Comparison of ENCODE assay signal across 10 mouse cellular contexts in the genomic region with DNA sequence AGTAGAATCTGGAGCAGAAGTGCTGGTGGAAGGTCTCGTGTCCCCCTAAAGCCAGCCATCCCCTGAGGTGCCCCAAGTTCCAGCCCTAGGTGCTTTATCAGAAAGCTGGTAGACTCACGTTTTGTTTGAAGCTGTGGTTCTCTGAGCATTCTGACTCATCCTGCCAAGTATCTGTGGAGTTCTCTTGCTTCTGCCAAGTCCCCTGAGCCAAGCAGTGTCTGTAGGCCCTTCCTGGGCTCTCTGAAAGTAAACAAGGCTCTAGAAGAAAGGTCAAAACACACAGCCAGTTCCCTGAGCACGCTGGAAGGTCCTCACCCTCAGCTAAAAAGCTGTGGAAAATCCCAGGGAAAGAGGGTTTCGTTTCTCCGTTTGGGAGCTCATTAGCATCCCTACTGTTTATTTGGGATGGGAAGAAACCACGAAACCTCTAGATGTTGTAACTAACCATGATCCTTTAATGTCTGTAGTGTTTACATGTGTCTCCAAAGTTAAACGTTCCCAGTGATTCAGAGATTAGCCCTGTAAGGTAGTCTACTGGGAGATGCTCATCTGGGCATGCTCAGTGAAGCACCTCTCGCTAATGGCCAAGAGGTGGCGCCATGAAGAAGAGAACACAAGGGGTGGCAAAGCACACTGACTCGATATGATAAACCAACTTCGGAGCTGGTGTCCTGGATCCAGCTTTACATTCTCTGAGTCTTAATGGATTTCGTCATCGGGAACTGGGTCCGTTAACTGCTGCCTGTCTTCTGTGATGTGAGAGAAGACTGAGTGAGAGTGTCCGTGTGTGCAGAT. TPM values are rescaled to one million over a fixed set of nuclear protein-coding genes. Genes with fewer than 3 reads are reported as not detected.
DNase-seq lines count a peak whose midpoint lies in the region; ATAC-seq and TF ChIP-seq lines count a peak whose summit lies in the region.
"Had no signal": no experiment of that assay in that cellular context is flagged by ENCODE, and none has a peak within 500 bp of the region (broad histone marks: within the 10 kb centered on the region; RNA-seq: fewer than 3 reads in every experiment).

No protein-coding gene starts in this region.

- peak; percentile 47 to 52 for DNase-seq in cerebellum, postnatal 14 days
- no peak for DNase-seq in cerebellum, adult 8-10 months
- no peak for DNase-seq in layer of hippocampus, adult 2 months (ENCODE audit: low spot score in 2 of 2)
- no peak for DNase-seq in layer of hippocampus, adult 18-20 months (ENCODE audit: low spot score in 2 of 2)
- peak; percentile 21 for DNase-seq in A20 (ENCODE audit: low read depth, low spot score)
- peak; percentile 55 for DNase-seq in brain, adult 2 months (ENCODE audit: low read depth, low spot score)
- no peak for DNase-seq in yolk sac, embryonic 10.5 days (ENCODE audit: low spot score)

- no peak for ATAC-seq in megakaryocyte, adult 5-6 weeks (ENCODE audit: poor library complexity, severe bottlenecking)
- ATAC-seq: midbrain, embryonic 16.5 days had no signal

- H3K4me3 ChIP-seq in layer of hippocampus, adult 2 months, result no peak overlapping the region
- H3K4me3 ChIP-seq: limb, embryonic 12.5 days had no signal

- H3K27ac ChIP-seq in layer of hippocampus, adult 2 months, result no peak overlapping the region
- H3K27ac ChIP-seq: limb, embryonic 12.5 days had no signal

- TF ChIP-seq CTCF in layer of hippocampus, adult 2 months (conservative IDR thresholded peaks at IDR 0.05), result peak; percentile 61

RNA-seq across cellular contexts. Expression of a gene that starts 13.4 kb away (rescaled TPM):
- 1 to 10 TPM; 1.7 to 2.7 TPM for total RNA-seq in layer of hippocampus, adult 2 months (2021)
- 1 to 10 TPM; 1.4 to 2.5 TPM for total RNA-seq in layer of hippocampus, adult 18-20 months (2021)
- total RNA-seq in megakaryocyte, adult 5-6 weeks (2015), result not detected in 2 replicates
- 0.07 TPM in 1 of 2 replicates, not detected in the other for total RNA-seq in megakaryocyte, adult 5-6 weeks (2017)

RNA-seq across cellular contexts. Expression of a gene that starts 16.8 kb away (rescaled TPM):
- total RNA-seq in layer of hippocampus, adult 2 months (2021), result not detected
- total RNA-seq in layer of hippocampus, adult 18-20 months (2021), result not detected
- not detected in 2 replicates for total RNA-seq in megakaryocyte, adult 5-6 weeks (2015)
- total RNA-seq in megakaryocyte, adult 5-6 weeks (2017), result not detected in 2 replicates

RNA-seq across cellular contexts. Expression of a gene that starts 40.4 kb away (rescaled TPM):
- total RNA-seq in layer of hippocampus, adult 2 months (2021), result not detected
- total RNA-seq in layer of hippocampus, adult 18-20 months (2021), result not detected
- not detected in 2 replicates for total RNA-seq in megakaryocyte, adult 5-6 weeks (2015)
- not detected in 2 replicates for total RNA-seq in megakaryocyte, adult 5-6 weeks (2017)

Comparison
In these comparisons a context has a peak if more than half of its experiments do, and no peak if none do; other contexts are left out.
1. DNase-seq: peak in cerebellum, postnatal 14 days (2 of 2), A20 (single experiment) and brain, adult 2 months (single experiment); none in cerebellum, adult 8-10 months (single experiment), layer of hippocampus, adult 2 months (0 of 2), layer of hippocampus, adult 18-20 months (0 of 2) and yolk sac, embryonic 10.5 days (single experiment).